Mouse (Mus musculus) CH12.LX (cell line): ENCODE data around the gene 2210408I21Rik. TPM values are rescaled to one million over a fixed set of nuclear protein-coding genes. Genes with fewer than 3 reads are reported as not detected.

Source experiments
- DNase-seq: peaks from one replicate; pipeline ENCODE4 v3.0.0-alpha.2; 2013; ENCODE audit errors: extremely low read depth
- H3K27ac ChIP-seq: 2 replicates; pipeline ENCODE4 v1.5.1; 2012; ENCODE audit warnings: low read depth, mild to moderate bottlenecking, control low read depth, moderate library complexity; ENCODE audit not compliant: insufficient read depth
- H3K27me3 ChIP-seq: replicated peaks from 2 replicates; pipeline ENCODE3; 2012; ENCODE audit warnings: inconsistent platforms
- H3K36me3 ChIP-seq, 2 experiments: replicated peaks in 1 of 2; 2 replicates each; pipeline versions ENCODE3 to v1.6.1; 2012; ENCODE audit warnings: inconsistent platforms in 1 of 2, low read length in 1 of 2, mild to moderate bottlenecking in 1 of 2, mixed read lengths in 1 of 2, moderate library complexity in 1 of 2; ENCODE audit not compliant: control insufficient read depth in 1 of 2, insufficient read depth in 1 of 2
- H3K4me1 ChIP-seq, 2 experiments: 2 replicates each; pipeline ENCODE4 v1.6.1; 2012; ENCODE audit warnings: inconsistent platforms in 1 of 2, moderate library complexity in 1 of 2; ENCODE audit not compliant: insufficient read depth in 2 of 2, control insufficient read depth in 1 of 2
- H3K4me2 ChIP-seq: 2 replicates; pipeline ENCODE4 v1.6.1; 2012; ENCODE audit warnings: low read depth, mild to moderate bottlenecking, control low read depth; ENCODE audit not compliant: poor library complexity, insufficient read depth, severe bottlenecking
- H3K4me3 ChIP-seq, 3 experiments: fragments of 150-350 bp in 1 of 3; sonication (generic) in 1 of 3; replicated peaks in 1 of 3; 2 replicates each; pipeline versions ENCODE3 to v1.5.1; 2011 to 2012; ENCODE audit warnings: low read depth in 2 of 3, low read length in 2 of 3, mild to moderate bottlenecking in 2 of 3, moderate library complexity in 2 of 3, control low read depth in 1 of 3, improper control_type of control experiment in 1 of 3, inconsistent platforms in 1 of 3, mixed read lengths in 1 of 3; ENCODE audit not compliant: poor library complexity in 1 of 3
- H3K79me2 ChIP-seq: replicated peaks from 2 replicates; pipeline ENCODE4 v1.6.1; 2012; ENCODE audit warnings: mild to moderate bottlenecking, moderate library complexity; ENCODE audit not compliant: control insufficient read depth, poor library complexity, insufficient read depth, severe bottlenecking; ENCODE audit errors: extremely low read depth
- H3K9ac ChIP-seq: 2 replicates; pipeline ENCODE4 v1.6.1; 2012; ENCODE audit warnings: low read depth, mild to moderate bottlenecking, control low read depth, moderate library complexity; ENCODE audit not compliant: insufficient read depth
- H3K9me3 ChIP-seq: replicated peaks from 2 replicates; pipeline ENCODE3; 2012; ENCODE audit warnings: low read length, inconsistent platforms, mixed read lengths
- BHLHE40 ChIP-seq: IDR thresholded peaks from 2 replicates; pipeline ENCODE4 v1.6.1; 2011; ENCODE audit warnings: mild to moderate bottlenecking, low read depth, low read length, improper control_type of control experiment
- CHD2 ChIP-seq: IDR thresholded peaks from 2 replicates; pipeline ENCODE4 v1.6.1; 2011; ENCODE audit warnings: low read length, improper control_type of control experiment
- ELF1 ChIP-seq: IDR thresholded peaks from 2 replicates; pipeline ENCODE4 v1.6.1; 2014; ENCODE audit warnings: low read depth, mild to moderate bottlenecking, inconsistent platforms, low read length, improper control_type of control experiment
- EP300 ChIP-seq: IDR thresholded peaks from 2 replicates; pipeline ENCODE4 v1.6.1; 2011; ENCODE audit warnings: low read length, improper control_type of control experiment
- GABPA ChIP-seq: IDR thresholded peaks from 2 replicates; pipeline ENCODE4 v1.6.1; 2012; ENCODE audit warnings: low read depth, low read length, improper control_type of control experiment, inconsistent platforms; ENCODE audit not compliant: insufficient replicate concordance
- JUN ChIP-seq: IDR thresholded peaks from 2 replicates; pipeline ENCODE4 v1.6.1; 2011; ENCODE audit warnings: low read depth, mild to moderate bottlenecking, low read length, improper control_type of control experiment, moderate library complexity; ENCODE audit not compliant: insufficient read depth
- MAFK ChIP-seq: IDR thresholded peaks from 2 replicates; pipeline ENCODE4 v1.6.1; 2011; ENCODE audit warnings: low read length, improper control_type of control experiment; ENCODE audit not compliant: insufficient replicate concordance
- MAZ ChIP-seq: IDR thresholded peaks from 2 replicates; pipeline ENCODE4 v1.6.1; 2012; ENCODE audit warnings: low read depth, mild to moderate bottlenecking, inconsistent platforms, low read length, improper control_type of control experiment, moderate library complexity
- MXI1 ChIP-seq: IDR thresholded peaks from 2 replicates; pipeline ENCODE4 v1.6.1; 2011; ENCODE audit warnings: mild to moderate bottlenecking, low read depth, low read length, improper control_type of control experiment
- MYC ChIP-seq: IDR thresholded peaks from 2 replicates; pipeline ENCODE4 v1.6.1; 2011; ENCODE audit warnings: low read depth, mild to moderate bottlenecking, improper control_type of control experiment, low read length
- NELFE ChIP-seq: IDR thresholded peaks from 2 replicates; pipeline ENCODE4 v1.6.1; 2011; ENCODE audit warnings: low read depth, low read length, improper control_type of control experiment
- NRF1 ChIP-seq: IDR thresholded peaks from 2 replicates; pipeline ENCODE4 v1.6.1; 2014; ENCODE audit warnings: low read depth, mild to moderate bottlenecking, inconsistent platforms, low read length, improper control_type of control experiment, moderate library complexity
- RCOR1 ChIP-seq: conservative IDR thresholded peaks from 2 replicates; pipeline ENCODE4 v1.6.1; 2012; ENCODE audit warnings: low read depth, mild to moderate bottlenecking, inconsistent platforms, low read length, improper control_type of control experiment
- SMC3 ChIP-seq: IDR thresholded peaks from 2 replicates; pipeline ENCODE4 v1.6.1; 2011; ENCODE audit warnings: low read depth, low read length, improper control_type of control experiment
- TBP ChIP-seq: conservative IDR thresholded peaks from 2 replicates; pipeline ENCODE4 v1.6.1; 2011; ENCODE audit warnings: low read depth, low read length, improper control_type of control experiment
- TCF12 ChIP-seq: IDR thresholded peaks from 2 replicates; pipeline ENCODE4 v1.6.1; 2014; ENCODE audit warnings: low read depth, mild to moderate bottlenecking, inconsistent platforms, low read length, improper control_type of control experiment
- USF2 ChIP-seq: conservative IDR thresholded peaks from 2 replicates; pipeline ENCODE4 v1.6.1; 2011; ENCODE audit warnings: low read depth, low read length, improper control_type of control experiment
- ZKSCAN1 ChIP-seq: IDR thresholded peaks from 2 replicates; pipeline ENCODE4 v1.6.1; 2012; ENCODE audit warnings: low read depth, inconsistent platforms, low read length, improper control_type of control experiment, borderline replicate concordance
- ZMIZ1 ChIP-seq: IDR thresholded peaks from 2 replicates; pipeline ENCODE4 v1.6.1; 2012; ENCODE audit warnings: low read depth, mild to moderate bottlenecking, inconsistent platforms, low read length, improper control_type of control experiment
- dilution Hi-C: fragments of 300-500 bp; cut with MboI; formaldehyde crosslinking; loops from 2 replicates; pipeline ENCODE4 v1.14.3; 2020; ENCODE audit warnings: low sequenced_read_pairs; ENCODE audit not compliant: extremely low pct_unique_long_range_greater_than_20kb, extremely low pct_ligation_motif_present
- in situ Hi-C: fragments of 300-500 bp; cut with MboI; formaldehyde crosslinking; loops from 3 replicates; pipeline ENCODE4 v1.14.3; 2019; ENCODE audit warnings: low sequenced_read_pairs, low pct_ligation_motif_present, low pct_unique_long_range_greater_than_20kb, mixed read lengths
- polyA plus RNA-seq: library from polyadenylated mRNA; unstranded; fragments of >175 nt; gene quantifications from 2 replicates; pipeline ENCODE4 v1.2.1, GENCODE M21; 2012; ENCODE audit warnings: low read depth; ENCODE audit not compliant: insufficient read length
- total RNA-seq, 2 experiments: library from RNA; depleted of rRNA; stranded (reverse); fragments of 300-350 nt in 1 of 2; fragments of >200 nt in 1 of 2; gene quantifications; 2 replicates each; pipeline ENCODE4 v1.2.3; 2012 to 2014

Gene 2210408I21Rik
- total and polyA plus RNA-seq, 3 experiments = 5.6 to 14.7 (median 7.7) TPM

DNA sequence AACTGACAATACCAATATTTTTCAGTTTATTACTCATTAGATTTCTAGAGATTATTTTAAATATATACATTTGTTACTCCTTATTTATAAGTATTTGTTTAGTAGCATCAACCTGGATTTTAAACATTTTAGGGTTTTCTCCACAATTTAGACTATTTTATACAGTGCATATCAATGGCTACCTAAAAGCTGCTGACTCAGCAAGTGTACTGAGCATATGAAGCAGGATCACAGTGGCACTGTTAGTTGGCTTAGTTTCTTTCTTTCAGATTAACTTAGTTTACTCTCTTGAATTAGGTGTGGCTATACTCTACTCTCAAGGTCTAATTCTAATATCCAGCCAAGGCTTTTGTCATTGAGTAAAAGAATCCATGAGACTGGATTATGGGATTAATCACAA, 27.6 kb upstream of the 2210408I21Rik start:
- peak; percentile 98 for TF ChIP-seq MAFK
- no peak for TF ChIP-seq MYC
- peaks cover 0 to 4% of the 10 kb centered on the region in 2 experiments; a peak in 1 of 4 replicates for H3K4me1 ChIP-seq
- no peak overlapping the region for H3K27ac ChIP-seq
- no peak overlapping the region for H3K9ac ChIP-seq
- in situ Hi-C loops = no loop called here
- H3K4me3 ChIP-seq = no peak overlapping the region
- no peaks in the 10 kb centered on the region for H3K79me2 ChIP-seq
- peaks cover 15 to 34% of the 10 kb centered on the region in 2 experiments for H3K36me3 ChIP-seq
- H3K9me3 ChIP-seq = no peaks in the 10 kb centered on the region
- no peaks in the 10 kb centered on the region for H3K27me3 ChIP-seq
- DNase-seq = no peak
- no peak overlapping the region for H3K4me2 ChIP-seq
- dilution Hi-C loops = no loop called here

DNA sequence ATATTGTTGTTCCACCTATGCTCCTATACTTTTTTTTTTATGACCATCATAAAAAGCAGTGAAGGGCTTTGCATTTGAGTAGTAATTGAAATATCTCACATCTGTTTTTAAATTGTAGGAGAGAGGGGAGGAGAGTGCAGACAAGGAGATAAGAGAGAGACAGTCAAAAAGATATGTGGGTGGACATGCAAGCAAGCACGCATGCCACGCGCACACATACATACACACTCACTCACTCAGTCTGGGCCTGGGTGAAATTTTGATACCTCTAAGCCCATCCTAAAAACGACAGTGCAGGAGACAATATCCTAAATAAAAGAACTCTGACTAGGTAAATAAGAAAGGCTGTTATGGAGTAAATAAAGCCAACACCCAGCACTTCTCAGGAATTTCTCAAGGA, 16.6 kb upstream of the 2210408I21Rik start:
- no peaks in the 10 kb centered on the region for H3K27me3 ChIP-seq
- no peak overlapping the region for H3K4me3 ChIP-seq
- peaks cover 0 to 27% of the 10 kb centered on the region in 2 experiments for H3K36me3 ChIP-seq
- no peak overlapping the region for H3K9ac ChIP-seq
- H3K4me2 ChIP-seq = no peak overlapping the region
- in situ Hi-C loops (no loop called here), dilution Hi-C loops (no loop called here)
- H3K27ac ChIP-seq = no peak overlapping the region
- no peak for TF ChIP-seq JUN
- TF ChIP-seq ELF1 = no peak
- no peak for TF ChIP-seq ZKSCAN1
- no peak for TF ChIP-seq MXI1
- no peak for TF ChIP-seq CHD2
- no peak for TF ChIP-seq MAFK
- no peak for TF ChIP-seq EP300
- TF ChIP-seq GABPA = no peak
- no peak for TF ChIP-seq SMC3
- TF ChIP-seq NELFE = no peak
- no peak for TF ChIP-seq TBP
- no peak for TF ChIP-seq USF2
- no peak for TF ChIP-seq ZMIZ1
- no peak for TF ChIP-seq TCF12
- TF ChIP-seq BHLHE40 = no peak
- TF ChIP-seq MAZ = no peak
- no peak for TF ChIP-seq RCOR1
- TF ChIP-seq NRF1 = no peak
- no peak for TF ChIP-seq MYC
- no peaks in the 10 kb centered on the region for H3K9me3 ChIP-seq
- no peak for DNase-seq
- H3K4me1 ChIP-seq = peaks cover under 1 to 5% of the 10 kb centered on the region in 2 experiments; a peak in 3 of 4 replicates
- peaks cover 6% of the 10 kb centered on the region; the same call in 1 of the 2 replicates for H3K79me2 ChIP-seq
